Mouse (Mus musculus) myocyte (in vitro differentiated cells): ENCODE measurements at regions not wholly inside any gene's neighbourhood (a gene's known extent, or its start where the extent isn't known, plus 50 kb on each side); places are given as distances from the start of the nearest gene placed in this dataset.

ENCODE experiments used
- H3K27me3 ChIP-seq: one replicate; pipeline ENCODE4 v1.6.1; 2011; ENCODE audit not compliant: control insufficient read depth, insufficient read depth, insufficient read length
- H3K36me3 ChIP-seq: one replicate; pipeline ENCODE4 v1.6.1; 2011; ENCODE audit not compliant: control insufficient read depth, insufficient read depth
- H3K4me2 ChIP-seq: one replicate; pipeline ENCODE4 v1.6.1; 2011; ENCODE audit warnings: low read depth, control low read depth
- H3K4me3 ChIP-seq: one replicate; pipeline ENCODE4 v1.5.1; 2011; ENCODE audit warnings: mild to moderate bottlenecking, control low read depth, moderate library complexity
- H3K79me2 ChIP-seq: one replicate; pipeline ENCODE4 v1.6.1; 2011; ENCODE audit not compliant: control insufficient read depth, insufficient read depth
- H3ac ChIP-seq: one replicate; pipeline ENCODE4 v1.6.1; 2011; ENCODE audit not compliant: control insufficient read depth, insufficient read length
- CEBPB ChIP-seq: IDR thresholded peaks from 2 replicates; pipeline ENCODE4 v1.6.1; 2011; ENCODE audit warnings: mild to moderate bottlenecking, moderate library complexity; ENCODE audit not compliant: poor library complexity, insufficient read depth, severe bottlenecking
- E2F4 ChIP-seq: IDR thresholded peaks from one replicate; pipeline ENCODE4 v1.6.1; 2011; ENCODE audit warnings: mild to moderate bottlenecking, control low read depth, moderate library complexity; ENCODE audit not compliant: insufficient read depth
- MAX ChIP-seq: IDR thresholded peaks from one replicate; pipeline ENCODE4 v1.6.1; 2011; ENCODE audit warnings: low read depth, mild to moderate bottlenecking, control low read depth
- MYOD1 ChIP-seq, 3 experiments: IDR thresholded peaks; one replicate each; pipeline ENCODE4 v1.6.1; 2011; ENCODE audit warnings: control low read depth in 2 of 3, low read depth in 2 of 3, mild to moderate bottlenecking in 2 of 3, moderate library complexity in 1 of 3; ENCODE audit not compliant: insufficient read length in 2 of 3, control insufficient read depth in 1 of 3
- MYOG ChIP-seq, 3 experiments: IDR thresholded peaks; one replicate each; pipeline ENCODE4 v1.6.1; 2011; ENCODE audit warnings: control low read depth in 2 of 3, low read depth in 2 of 3, mild to moderate bottlenecking in 2 of 3; ENCODE audit not compliant: insufficient read length in 2 of 3, control insufficient read depth in 1 of 3, insufficient read depth in 1 of 3
- POLR2A ChIP-seq: IDR thresholded peaks from one replicate; pipeline ENCODE4 v1.6.1; 2011; ENCODE audit warnings: low read depth, mild to moderate bottlenecking, control low read depth, moderate library complexity; ENCODE audit not compliant: insufficient read length
- POLR2AphosphoS2 ChIP-seq: IDR thresholded peaks from one replicate; pipeline ENCODE4 v1.6.1; 2011; ENCODE audit warnings: low read depth, control low read depth; ENCODE audit not compliant: insufficient read length
- REST ChIP-seq: IDR thresholded peaks from one replicate; pipeline ENCODE4 v1.6.1; 2011; ENCODE audit warnings: mild to moderate bottlenecking, control low read depth, moderate library complexity; ENCODE audit not compliant: insufficient read depth, insufficient read length
- SRF ChIP-seq: IDR thresholded peaks from one replicate; pipeline ENCODE4 v1.6.1; 2011; ENCODE audit warnings: low read depth; ENCODE audit not compliant: control insufficient read depth, insufficient read length
- TCF12 ChIP-seq: IDR thresholded peaks from one replicate; pipeline ENCODE4 v1.6.1; 2011; ENCODE audit warnings: mild to moderate bottlenecking, control low read depth; ENCODE audit not compliant: poor library complexity, insufficient read depth, severe bottlenecking
- TCF3 ChIP-seq: IDR thresholded peaks from one replicate; pipeline ENCODE4 v1.6.1; 2011; ENCODE audit warnings: low read depth, control low read depth; ENCODE audit not compliant: insufficient read length
- USF1 ChIP-seq: IDR thresholded peaks from one replicate; pipeline ENCODE4 v1.6.1; 2011; ENCODE audit warnings: low read depth, mild to moderate bottlenecking, control low read depth, moderate library complexity

DNA sequence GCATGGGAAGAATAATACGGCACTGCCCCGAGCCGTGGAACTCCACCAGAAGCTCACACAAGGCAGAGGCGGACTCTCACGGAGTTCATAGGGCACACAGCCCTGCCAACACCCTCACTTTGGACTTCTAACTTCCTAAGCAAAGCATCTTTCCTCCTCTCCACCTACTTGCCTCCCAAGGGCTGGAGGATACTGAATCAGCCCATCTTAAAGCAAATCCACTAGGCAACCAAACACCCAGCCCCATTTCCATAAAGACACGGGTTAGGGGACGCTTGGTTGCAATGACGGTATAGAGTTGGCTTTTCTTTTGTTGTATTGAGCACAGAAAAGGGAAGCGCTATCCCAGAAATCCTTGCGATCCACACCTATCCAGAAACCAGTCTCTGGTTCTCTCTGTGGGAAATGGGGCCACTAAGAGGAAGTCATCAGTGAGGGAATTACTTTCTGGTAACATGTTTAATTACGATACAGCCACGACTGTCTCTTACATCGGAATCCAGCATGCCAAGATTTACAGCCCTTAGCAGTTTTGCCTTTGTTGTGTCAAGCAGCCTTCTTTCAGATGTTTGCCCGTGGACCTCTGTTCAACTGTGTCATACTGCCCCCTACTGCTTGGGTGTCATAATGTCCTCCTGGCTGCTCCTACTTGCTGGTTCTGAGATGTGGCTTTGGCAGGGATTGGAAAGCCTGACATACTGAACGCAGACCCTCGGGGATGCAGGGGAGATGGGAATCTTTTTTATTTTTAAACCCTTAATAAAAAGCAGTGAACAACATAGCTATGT, 110.4 kb downstream of the Sptssa start:
- Histone ChIP-seq H3K4me3 (no peak overlapping the region), H3K27me3 (no peaks in the 10 kb centered on the region), H3K36me3 (no peaks in the 10 kb centered on the region), H3ac (no peak overlapping the region), H3K4me2 (peak overlapping the region; percentile 64), H3K79me2 (no peaks in the 10 kb centered on the region)
- no peak for TF ChIP-seq CEBPB

DNA sequence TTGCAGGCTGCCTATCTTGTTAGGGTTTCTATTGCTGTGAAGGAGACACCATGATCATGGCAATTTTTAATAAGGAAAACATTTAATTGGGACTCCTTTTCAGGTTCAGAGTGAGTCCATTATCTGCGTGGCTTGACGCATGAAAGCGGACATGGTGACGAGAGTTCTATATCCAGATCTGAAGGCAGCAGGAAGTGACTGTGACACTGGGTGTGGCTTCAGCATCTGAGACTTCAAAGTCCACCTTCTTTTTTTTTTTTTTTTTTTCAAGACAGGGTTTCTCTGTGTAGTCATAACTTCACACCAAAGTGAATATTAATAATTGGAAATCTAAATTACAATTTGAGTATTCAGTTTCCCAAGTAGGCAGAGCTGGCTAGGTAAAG, 118.1 kb downstream of the Sptssa start:
- no peaks in the 10 kb centered on the region for H3K36me3 ChIP-seq
- TF ChIP-seq USF1, result no peak
- H3K27me3 ChIP-seq, result no peaks in the 10 kb centered on the region
- H3K4me3 ChIP-seq, result no peak overlapping the region
- H3K79me2 ChIP-seq, result no peaks in the 10 kb centered on the region
- H3ac ChIP-seq, result no peak overlapping the region
- H3K4me2 ChIP-seq, result no peak overlapping the region

DNA sequence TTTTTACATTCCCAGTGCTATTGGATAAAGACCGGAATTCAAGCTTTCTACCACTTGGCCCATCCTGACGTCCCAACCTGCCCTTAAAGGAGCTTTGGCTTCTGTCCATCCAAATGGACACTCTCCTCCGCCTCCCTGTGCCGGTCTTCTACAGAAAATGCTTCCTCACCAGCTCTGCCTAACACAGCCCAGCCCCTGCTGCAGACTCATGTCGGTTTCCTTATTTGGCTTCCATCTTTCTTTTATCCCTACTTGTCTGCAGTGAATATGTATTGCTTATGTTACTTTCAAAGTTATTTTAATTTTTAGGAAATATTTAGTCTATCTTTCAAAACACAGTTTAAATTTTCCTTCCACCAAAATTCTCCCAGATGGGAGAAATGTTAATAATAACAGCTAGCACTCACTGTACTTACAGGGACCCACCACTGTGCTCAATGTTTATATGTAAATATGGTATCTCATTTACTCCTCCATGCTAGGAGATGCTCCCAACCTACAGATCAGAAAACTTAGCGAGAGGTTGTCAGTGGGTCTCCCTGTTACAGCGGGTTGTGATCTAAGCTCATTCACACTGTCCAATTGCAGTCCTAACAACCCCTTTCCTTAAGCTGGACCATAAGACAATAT, 118.6 kb downstream of the Sptssa start:
- Histone ChIP-seq H3K4me3 (no peak overlapping the region), H3K27me3 (no peaks in the 10 kb centered on the region), H3K79me2 (no peaks in the 10 kb centered on the region), H3ac (no peak overlapping the region), H3K4me2 (no peak overlapping the region), H3K36me3 (no peaks in the 10 kb centered on the region)
- TF ChIP-seq E2F4, result no peak
- no peak for TF ChIP-seq CEBPB
- no peak for TF ChIP-seq MYOG (IDR thresholded peaks at IDR 0.05; ENCODE audit: control insufficient read depth in 1 of 3, insufficient read depth in 1 of 3, insufficient read length in 2 of 3, low read depth in 2 of 3)
- no peak for TF ChIP-seq TCF3
- no peak for TF ChIP-seq SRF
- TF ChIP-seq POLR2A, result no peak

DNA sequence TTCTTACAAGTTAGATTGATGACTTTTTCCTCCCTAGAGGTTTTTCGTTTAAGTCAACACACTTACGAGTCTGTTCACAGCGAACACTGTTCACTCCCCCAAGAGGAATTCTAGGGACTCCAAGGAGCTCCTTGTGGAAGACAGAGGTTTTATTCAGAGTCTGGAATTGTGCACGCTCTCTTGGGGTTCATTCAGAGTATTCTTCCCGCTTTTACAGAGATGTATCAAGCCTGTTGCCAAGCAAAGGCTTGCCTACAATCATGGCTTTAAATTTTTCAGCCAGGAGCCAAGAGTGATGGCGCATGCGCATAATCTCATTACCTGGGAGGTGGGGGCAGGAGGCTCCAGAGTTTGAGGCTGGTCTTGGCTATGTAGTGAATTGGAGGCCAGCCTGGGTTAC, 119.4 kb downstream of the Sptssa start:
- Histone ChIP-seq H3K4me3 (no peak overlapping the region), H3K4me2 (no peak overlapping the region), H3K27me3 (no peaks in the 10 kb centered on the region), H3K79me2 (no peaks in the 10 kb centered on the region), H3K36me3 (no peaks in the 10 kb centered on the region), H3ac (no peak overlapping the region)
- TF ChIP-seq USF1, result no peak
- TF ChIP-seq POLR2AphosphoS2, result no peak
- TF ChIP-seq MYOD1 (IDR thresholded peaks at IDR 0.05; ENCODE audit: control insufficient read depth in 1 of 3, insufficient read length in 2 of 3, low read depth in 2 of 3), result no peak
- TF ChIP-seq MAX, result no peak
- TF ChIP-seq SRF, result no peak
- no peak for TF ChIP-seq TCF12
- TF ChIP-seq CEBPB, result no peak

DNA sequence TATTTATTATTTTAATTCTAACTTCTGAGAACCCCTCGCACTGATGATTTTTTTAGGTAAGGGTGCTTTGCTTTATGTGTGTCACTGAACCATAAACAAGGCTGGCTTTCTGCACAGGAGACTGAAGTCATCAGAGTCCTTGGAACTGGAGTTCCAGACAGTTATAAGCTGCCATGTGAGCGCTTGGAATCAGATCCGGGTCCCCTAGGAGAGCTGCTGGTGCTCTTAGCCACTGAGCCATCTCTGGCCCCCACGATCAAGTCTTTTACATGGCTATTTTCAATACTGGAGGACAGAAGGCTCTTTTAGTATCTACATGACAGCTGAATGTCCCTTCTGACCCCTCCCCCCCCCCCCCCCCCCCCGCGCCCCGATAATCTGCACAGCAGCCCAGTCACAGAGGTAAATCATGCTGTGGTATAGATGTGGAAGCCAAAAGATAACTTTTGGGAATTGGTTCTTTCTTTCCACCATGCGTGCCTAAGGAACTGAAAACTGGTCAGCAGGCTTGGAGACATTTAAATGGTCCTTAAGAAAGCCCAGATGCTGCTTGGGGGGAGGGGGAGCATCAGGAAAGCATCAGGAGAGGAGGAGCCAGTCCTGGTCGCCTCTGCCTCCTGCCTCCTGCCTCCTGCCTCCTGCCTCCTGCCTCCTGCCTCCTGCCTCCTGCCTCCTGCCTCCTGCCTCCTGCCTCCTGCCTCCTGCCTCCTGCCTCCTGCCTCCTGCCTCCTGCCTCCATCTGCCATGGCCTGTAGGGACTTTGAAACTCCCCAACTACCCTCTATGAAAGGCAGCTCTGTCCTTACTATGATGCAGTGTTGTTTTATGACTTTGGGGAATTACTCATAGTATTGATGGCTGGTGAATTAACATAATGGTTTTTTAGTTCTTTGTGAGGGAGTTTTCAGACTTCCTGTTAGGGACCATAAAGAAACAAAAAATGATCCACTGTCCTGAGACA, 120.5 kb downstream of the Sptssa start:
- no peak overlapping the region for H3K4me2 ChIP-seq
- H3K4me3 ChIP-seq, result no peak overlapping the region
- H3K36me3 ChIP-seq, result no peaks in the 10 kb centered on the region
- H3K27me3 ChIP-seq, result no peaks in the 10 kb centered on the region
- no peaks in the 10 kb centered on the region for H3K79me2 ChIP-seq
- TF ChIP-seq TCF12, result no peak
- no peak overlapping the region for H3ac ChIP-seq

DNA sequence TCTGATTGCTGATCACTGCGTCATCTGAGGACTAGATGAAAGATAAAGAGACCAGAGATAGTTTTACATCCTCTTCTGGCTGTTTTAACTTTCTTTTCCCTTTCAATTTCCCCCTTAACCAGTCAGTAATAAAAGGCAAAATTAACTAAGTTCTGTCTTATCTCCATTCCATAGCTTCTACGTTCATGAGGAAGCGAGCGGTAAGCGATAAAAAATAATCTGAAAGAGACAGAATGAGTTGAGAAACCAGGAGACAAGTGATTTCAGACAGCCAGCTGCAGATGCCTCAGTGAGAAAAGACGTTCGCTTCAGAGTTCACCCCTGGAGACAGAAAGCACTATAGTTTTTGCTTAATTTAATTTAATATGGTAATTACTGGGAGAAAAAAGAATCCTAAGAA, 121.5 kb downstream of the Sptssa start:
- Histone ChIP-seq H3K4me2 (no peak overlapping the region), H3K4me3 (no peak overlapping the region), H3K27me3 (no peaks in the 10 kb centered on the region), H3K79me2 (no peaks in the 10 kb centered on the region), H3ac (no peak overlapping the region), H3K36me3 (no peaks in the 10 kb centered on the region)
- no peak for TF ChIP-seq MYOG (IDR thresholded peaks at IDR 0.05; ENCODE audit: control insufficient read depth in 1 of 3, insufficient read depth in 1 of 3, insufficient read length in 2 of 3, low read depth in 2 of 3)
- no peak for TF ChIP-seq POLR2AphosphoS2
- TF ChIP-seq TCF12, result no peak
- TF ChIP-seq TCF3, result no peak
- TF ChIP-seq POLR2A, result no peak
- no peak for TF ChIP-seq USF1
- no peak for TF ChIP-seq CEBPB
- TF ChIP-seq MAX, result no peak
- no peak for TF ChIP-seq SRF
- TF ChIP-seq MYOD1 (IDR thresholded peaks at IDR 0.05; ENCODE audit: control insufficient read depth in 1 of 3, insufficient read length in 2 of 3, low read depth in 2 of 3), result no peak
- no peak for TF ChIP-seq E2F4
- TF ChIP-seq REST, result no peak
